Mouse (Mus musculus): ENCODE results near the gene Nit2. TPM values are rescaled to one million over a fixed set of nuclear protein-coding genes. Genes with fewer than 3 reads are reported as not detected.

Gene Nit2
- total RNA-seq, 1 experiment, result 62.0 TPM

DNA sequence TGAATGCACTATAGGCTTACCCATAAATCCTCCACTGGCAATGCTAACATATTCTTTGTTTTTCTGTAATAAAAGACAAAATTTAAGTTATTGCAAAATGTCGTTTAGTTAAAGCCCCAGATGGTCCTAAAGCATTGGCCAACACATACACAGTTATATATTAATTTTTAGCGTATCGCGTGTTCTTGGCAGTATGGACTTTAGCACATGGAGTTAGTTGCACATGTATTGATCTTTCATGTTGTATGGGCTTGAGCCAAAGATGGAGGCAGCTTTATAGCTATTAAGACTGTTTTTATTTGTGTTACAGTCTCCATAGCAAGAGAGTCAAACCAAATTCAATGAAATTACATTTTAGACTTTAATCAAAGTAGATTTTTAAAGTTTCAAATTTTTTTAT lies 19.5 kb upstream of the Nit2 start:
- no peak overlapping the region for H3K27ac ChIP-seq (ENCODE audit: insufficient read depth, low read depth, low read length, poor library complexity, severe bottlenecking)
- no peaks in the 10 kb centered on the region for H3K9me3 ChIP-seq (ENCODE audit: control insufficient read depth, insufficient read depth, low read depth, low read length)
- DNase-seq (ENCODE audit: low read depth, low spot score), result no peak
- H3K9ac ChIP-seq (ENCODE audit: insufficient read depth, low read depth, low read length, poor library complexity, severe bottlenecking), result no peak overlapping the region
- in situ Hi-C loops (cut with MboI; ENCODE audit: low sequenced_read_pairs in 2 of 2, unreplicated experiment in 2 of 2), result no loop called here
- H3K36me3 ChIP-seq (ENCODE audit: control insufficient read depth, insufficient read depth, low read length, poor library complexity, severe bottlenecking), result peaks cover 2% of the 10 kb centered on the region
- no peak overlapping the region for H3K4me3 ChIP-seq (ENCODE audit: insufficient read depth in 1 of 2, low read depth in 1 of 2, low read length in 2 of 2, poor library complexity in 1 of 2, severe bottlenecking in 1 of 2)
- H3K4me1 ChIP-seq (ENCODE audit: control insufficient read depth in 2 of 2, insufficient read depth in 2 of 2, low read length in 2 of 2, poor library complexity in 1 of 2), result no peaks in the 10 kb centered on the region
- TF ChIP-seq MAFK (IDR thresholded peaks at IDR 0.05; ENCODE audit: insufficient read depth, low read depth, low read length) (no peak), ZC3H11A (IDR thresholded peaks at IDR 0.05; ENCODE audit: borderline replicate concordance, low read depth, low read length) (no peak), HCFC1 (IDR thresholded peaks at IDR 0.05; ENCODE audit: borderline replicate concordance, insufficient read depth, low read length) (no peak), ZNF384 (IDR thresholded peaks at IDR 0.05; ENCODE audit: low read depth, low read length) (no peak), CHD2 (IDR thresholded peaks at IDR 0.05; ENCODE audit: low read depth, low read length) (no peak)

DNA sequence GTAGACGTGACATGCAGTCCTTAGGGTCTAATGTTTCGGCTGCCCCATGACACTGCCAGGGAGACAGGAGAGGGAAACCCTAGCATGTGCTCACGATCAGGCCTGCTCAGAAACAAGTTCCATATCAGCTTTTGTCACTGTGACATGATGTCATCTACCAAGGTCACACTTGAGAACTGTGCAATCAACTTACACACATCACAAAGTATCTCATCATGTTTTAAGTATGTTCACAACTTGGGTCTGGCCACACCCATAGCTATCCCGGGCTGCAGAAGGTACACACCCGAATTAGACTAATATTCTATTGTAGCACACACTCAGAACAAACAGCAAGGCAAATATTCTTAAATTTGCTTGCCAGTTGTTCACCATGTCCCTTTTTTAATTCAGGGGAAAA lies 14.9 kb upstream of the Nit2 start:
- no peak for DNase-seq (ENCODE audit: low read depth, low spot score)
- H3K27ac ChIP-seq (ENCODE audit: insufficient read depth, low read depth, low read length, poor library complexity, severe bottlenecking), result no peak overlapping the region
- in situ Hi-C loops (cut with MboI; ENCODE audit: low sequenced_read_pairs in 2 of 2, unreplicated experiment in 2 of 2), result no loop called here
- no peak for TF ChIP-seq MAFK (IDR thresholded peaks at IDR 0.05; ENCODE audit: insufficient read depth, low read depth, low read length)
- TF ChIP-seq ZC3H11A (IDR thresholded peaks at IDR 0.05; ENCODE audit: borderline replicate concordance, low read depth, low read length), result no peak
- TF ChIP-seq CHD2 (IDR thresholded peaks at IDR 0.05; ENCODE audit: low read depth, low read length), result no peak
- TF ChIP-seq ZNF384 (IDR thresholded peaks at IDR 0.05; ENCODE audit: low read depth, low read length), result no peak
- no peak overlapping the region for H3K4me3 ChIP-seq (ENCODE audit: insufficient read depth in 1 of 2, low read depth in 1 of 2, low read length in 2 of 2, poor library complexity in 1 of 2, severe bottlenecking in 1 of 2)
- H3K36me3 ChIP-seq (ENCODE audit: control insufficient read depth, insufficient read depth, low read length, poor library complexity, severe bottlenecking), result no peaks in the 10 kb centered on the region; the same call in 1 of the 2 replicates
- peaks cover 2% of the 10 kb centered on the region in 2 experiments; a peak in 1 of 4 replicates for H3K4me1 ChIP-seq (ENCODE audit: control insufficient read depth in 2 of 2, insufficient read depth in 2 of 2, low read length in 2 of 2, poor library complexity in 1 of 2)
- H3K9me3 ChIP-seq (ENCODE audit: control insufficient read depth, insufficient read depth, low read depth, low read length), result no peaks in the 10 kb centered on the region
- H3K9ac ChIP-seq (ENCODE audit: insufficient read depth, low read depth, low read length, poor library complexity, severe bottlenecking), result no peak overlapping the region

DNA sequence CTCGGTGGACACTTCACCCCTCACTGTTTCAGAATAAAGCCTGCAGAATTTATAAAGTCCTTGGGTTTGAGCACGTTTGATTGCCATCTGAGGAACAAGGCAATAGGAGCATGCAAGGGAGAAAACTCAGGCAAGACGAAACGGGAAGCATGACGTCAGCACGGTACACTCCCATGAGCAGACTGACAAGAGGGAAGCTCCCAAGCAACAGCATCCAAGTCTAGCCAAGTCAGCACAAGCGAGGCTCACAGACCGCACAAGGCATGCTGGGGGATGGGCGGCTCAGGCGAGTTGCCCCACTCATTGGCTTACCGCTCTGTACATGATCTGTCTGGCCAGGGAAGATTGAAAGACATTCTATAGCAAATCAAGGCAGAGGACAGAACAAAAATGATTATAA lies 14.0 kb upstream of the Nit2 start:
- no peak overlapping the region for H3K9ac ChIP-seq (ENCODE audit: insufficient read depth, low read depth, low read length, poor library complexity, severe bottlenecking)
- H3K4me3 ChIP-seq (ENCODE audit: insufficient read depth in 1 of 2, low read depth in 1 of 2, low read length in 2 of 2, poor library complexity in 1 of 2, severe bottlenecking in 1 of 2), result no peak overlapping the region
- H3K27ac ChIP-seq (ENCODE audit: insufficient read depth, low read depth, low read length, poor library complexity, severe bottlenecking), result no peak overlapping the region
- DNase-seq (ENCODE audit: low read depth, low spot score), result no peak
- in situ Hi-C loops (cut with MboI; ENCODE audit: low sequenced_read_pairs in 2 of 2, unreplicated experiment in 2 of 2), result no loop called here
- no peaks in the 10 kb centered on the region for H3K9me3 ChIP-seq (ENCODE audit: control insufficient read depth, insufficient read depth, low read depth, low read length)
- peaks cover 5% of the 10 kb centered on the region in 2 experiments; a peak in 2 of 4 replicates for H3K4me1 ChIP-seq (ENCODE audit: control insufficient read depth in 2 of 2, insufficient read depth in 2 of 2, low read length in 2 of 2, poor library complexity in 1 of 2)
- TF ChIP-seq HCFC1 (IDR thresholded peaks at IDR 0.05; ENCODE audit: borderline replicate concordance, insufficient read depth, low read length) (no peak), MAFK (IDR thresholded peaks at IDR 0.05; ENCODE audit: insufficient read depth, low read depth, low read length) (peak; percentile 81)
- no peaks in the 10 kb centered on the region for H3K36me3 ChIP-seq (ENCODE audit: control insufficient read depth, insufficient read depth, low read length, poor library complexity, severe bottlenecking)

DNA sequence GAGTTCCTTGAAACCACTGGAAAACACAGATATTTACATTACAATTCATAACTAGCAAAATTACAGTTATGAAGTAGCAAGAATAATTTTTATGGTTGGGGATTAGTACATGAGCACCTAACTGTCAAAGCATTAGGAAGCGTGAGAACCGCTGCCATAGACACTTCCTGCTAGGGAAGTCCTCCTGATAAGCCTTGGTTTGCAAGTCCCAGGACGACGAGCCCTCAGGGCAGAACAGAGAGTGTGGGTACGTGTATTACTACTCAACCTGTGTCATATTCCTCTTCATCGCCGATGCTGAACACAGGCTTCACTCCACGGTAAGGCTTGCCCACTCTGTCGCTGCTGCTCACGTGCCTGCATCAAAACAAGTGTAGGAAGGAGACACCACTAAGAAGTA lies 10.5 kb upstream of the Nit2 start:
- H3K4me1 ChIP-seq (ENCODE audit: control insufficient read depth in 2 of 2, insufficient read depth in 2 of 2, low read length in 2 of 2, poor library complexity in 1 of 2), result peaks cover 7 to 8% of the 10 kb centered on the region in 2 experiments; a peak in 2 of 4 replicates
- in situ Hi-C loops (cut with MboI; ENCODE audit: low sequenced_read_pairs in 2 of 2, unreplicated experiment in 2 of 2), result no loop called here
- TF ChIP-seq ZNF384 (IDR thresholded peaks at IDR 0.05; ENCODE audit: low read depth, low read length), result no peak
- no peak for TF ChIP-seq HCFC1 (IDR thresholded peaks at IDR 0.05; ENCODE audit: borderline replicate concordance, insufficient read depth, low read length)
- no peak for TF ChIP-seq MAFK (IDR thresholded peaks at IDR 0.05; ENCODE audit: insufficient read depth, low read depth, low read length)
- TF ChIP-seq ZC3H11A (IDR thresholded peaks at IDR 0.05; ENCODE audit: borderline replicate concordance, low read depth, low read length), result no peak
- TF ChIP-seq CHD2 (IDR thresholded peaks at IDR 0.05; ENCODE audit: low read depth, low read length), result no peak
- DNase-seq (ENCODE audit: low read depth, low spot score), result no peak
- no peaks in the 10 kb centered on the region for H3K9me3 ChIP-seq (ENCODE audit: control insufficient read depth, insufficient read depth, low read depth, low read length)
- H3K36me3 ChIP-seq (ENCODE audit: control insufficient read depth, insufficient read depth, low read length, poor library complexity, severe bottlenecking), result no peaks in the 10 kb centered on the region
- H3K27ac ChIP-seq (ENCODE audit: insufficient read depth, low read depth, low read length, poor library complexity, severe bottlenecking), result no peak overlapping the region
- no peak overlapping the region for H3K4me3 ChIP-seq (ENCODE audit: insufficient read depth in 1 of 2, low read depth in 1 of 2, low read length in 2 of 2, poor library complexity in 1 of 2, severe bottlenecking in 1 of 2)
- no peak overlapping the region for H3K9ac ChIP-seq (ENCODE audit: insufficient read depth, low read depth, low read length, poor library complexity, severe bottlenecking)

DNA sequence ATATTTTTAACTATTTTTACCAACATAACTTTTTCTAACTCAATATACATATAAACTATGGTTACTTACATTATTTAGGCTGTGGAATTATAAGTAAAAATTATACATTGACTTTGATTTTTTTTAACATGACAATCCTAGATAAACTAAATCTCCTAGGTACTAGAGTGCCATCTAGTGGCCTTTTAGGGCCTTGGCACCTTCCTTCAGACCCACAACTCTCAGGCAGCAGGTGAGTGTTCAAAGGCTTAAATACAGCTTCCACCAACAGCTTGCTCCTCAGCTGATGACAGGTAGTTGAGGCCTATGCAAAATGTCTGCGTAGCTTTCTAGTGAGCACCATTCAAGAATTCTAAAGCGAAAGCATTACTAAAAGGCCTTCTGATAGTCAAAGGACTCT lies 10.1 kb upstream of the Nit2 start:
- Histone ChIP-seq H3K4me1 (ENCODE audit: control insufficient read depth in 2 of 2, insufficient read depth in 2 of 2, low read length in 2 of 2, poor library complexity in 1 of 2) (peaks cover 7 to 8% of the 10 kb centered on the region in 2 experiments; a peak in 2 of 4 replicates), H3K27ac (ENCODE audit: insufficient read depth, low read depth, low read length, poor library complexity, severe bottlenecking) (no peak overlapping the region), H3K9ac (ENCODE audit: insufficient read depth, low read depth, low read length, poor library complexity, severe bottlenecking) (no peak overlapping the region), H3K4me3 (ENCODE audit: insufficient read depth in 1 of 2, low read depth in 1 of 2, low read length in 2 of 2, poor library complexity in 1 of 2, severe bottlenecking in 1 of 2) (no peak overlapping the region), H3K36me3 (ENCODE audit: control insufficient read depth, insufficient read depth, low read length, poor library complexity, severe bottlenecking) (0 out of 2 replicates have a peak, but pooled peaks cover 3% of the 10 kb centered on the region), H3K9me3 (ENCODE audit: control insufficient read depth, insufficient read depth, low read depth, low read length) (no peaks in the 10 kb centered on the region)
- no peak for TF ChIP-seq MAFK (IDR thresholded peaks at IDR 0.05; ENCODE audit: insufficient read depth, low read depth, low read length)
- peak; percentile 81; the same call in 1 of the 2 replicates for TF ChIP-seq ZNF384 (IDR thresholded peaks at IDR 0.05; ENCODE audit: low read depth, low read length)
- peak; percentile 63 for TF ChIP-seq ZC3H11A (IDR thresholded peaks at IDR 0.05; ENCODE audit: borderline replicate concordance, low read depth, low read length)
- TF ChIP-seq CHD2 (IDR thresholded peaks at IDR 0.05; ENCODE audit: low read depth, low read length), result no peak
- TF ChIP-seq HCFC1 (IDR thresholded peaks at IDR 0.05; ENCODE audit: borderline replicate concordance, insufficient read depth, low read length), result no peak
- in situ Hi-C loops (cut with MboI; ENCODE audit: low sequenced_read_pairs in 2 of 2, unreplicated experiment in 2 of 2), result no loop called here
- no peak for DNase-seq (ENCODE audit: low read depth, low spot score)

Data from ES-E14 (cell line).